ENCODE assay signal across 8 mouse cellular contexts in the genomic region with DNA sequence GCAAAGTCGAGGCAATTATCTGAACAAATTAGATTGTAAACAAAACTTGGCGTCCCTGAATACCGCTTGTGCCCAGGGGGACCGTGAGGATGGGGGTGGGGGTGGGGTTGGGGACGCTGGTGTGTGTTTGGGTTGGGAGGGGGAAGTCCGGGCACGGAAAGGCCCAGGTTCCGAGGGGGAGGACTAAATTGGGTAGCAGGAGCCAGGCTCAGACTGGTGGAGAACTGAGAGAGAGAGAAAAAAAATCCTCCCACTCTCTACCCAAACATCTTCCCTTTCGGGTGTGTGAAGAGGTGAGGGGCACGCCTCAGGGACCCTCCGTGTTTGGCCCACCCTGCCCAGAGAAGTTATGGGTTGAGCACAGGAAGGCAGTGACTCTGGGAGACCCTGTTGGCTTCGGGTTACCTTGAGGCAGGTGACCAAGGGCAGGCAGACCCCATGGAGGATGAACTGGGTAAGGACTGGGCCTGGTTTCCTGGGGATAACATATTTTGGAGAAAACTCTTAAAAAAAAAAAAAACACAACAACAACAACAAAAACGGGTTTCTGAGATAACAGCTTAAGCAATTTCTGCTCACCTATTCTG. TPM values are rescaled to one million over a fixed set of nuclear protein-coding genes. Genes with fewer than 3 reads are reported as not detected.
DNase-seq lines count a peak whose midpoint lies in the region; ATAC-seq and TF ChIP-seq lines count a peak whose summit lies in the region.

No protein-coding gene starts in this region.

- H3K27ac ChIP-seq in kidney, adult 2 months (ENCODE audit: insufficient read depth, low read depth, low read length): no peak overlapping the region
- no peak overlapping the region for H3K27ac ChIP-seq in hindbrain, postnatal 0 days
- H3K27ac ChIP-seq in midbrain, postnatal 0 days (ENCODE audit: low read depth, low read length): no peak overlapping the region

- no peaks in the 10 kb centered on the region for H3K27me3 ChIP-seq in kidney, adult 2 months (replicated peaks; ENCODE audit: control insufficient read depth, insufficient read depth, low read length)
- H3K27me3 ChIP-seq in hindbrain, postnatal 0 days (ENCODE audit: insufficient read depth, low read length): 0 out of 2 replicates have a peak, but pooled peaks cover 3% of the 10 kb centered on the region
- H3K27me3 ChIP-seq in midbrain, postnatal 0 days (ENCODE audit: insufficient read depth, low read length): peaks cover 10% of the 10 kb centered on the region; the same call in 1 of the 2 replicates

- peak overlapping the region; percentile 98 for H3K4me3 ChIP-seq in kidney, adult 2 months (ENCODE audit: insufficient read depth, low read depth, low read length)
- peak overlapping the region; percentile 82 for H3K4me3 ChIP-seq in hindbrain, postnatal 0 days (ENCODE audit: low read length)
- peak overlapping the region; percentile 86 for H3K4me3 ChIP-seq in midbrain, postnatal 0 days (ENCODE audit: low read depth, low read length)

- peak; percentile 1; the same call in 1 of the 2 replicates for ATAC-seq in hindbrain, postnatal 0 days
- no peak for ATAC-seq in midbrain, postnatal 0 days (ENCODE audit: low FRiP score)
- ATAC-seq in cerebellum, adult (ENCODE audit: insufficient number of reproducible peaks, low FRiP score, low TSS enrichment): no peak

- H3K9ac ChIP-seq in hindbrain, postnatal 0 days (replicated peaks; ENCODE audit: low read length): 0 out of 2 replicates have a peak overlapping the region, but pooled peaks have one; percentile 64
- H3K9ac ChIP-seq in midbrain, postnatal 0 days (replicated peaks; ENCODE audit: low read length, poor library complexity, severe bottlenecking): peak overlapping the region; percentile 24; the same call in 1 of the 2 replicates

- no peaks in the 10 kb centered on the region for H3K4me1 ChIP-seq in kidney, adult 2 months (ENCODE audit: control insufficient read depth, insufficient read depth, low read length)
- H3K4me1 ChIP-seq in hindbrain, postnatal 0 days (ENCODE audit: insufficient read depth, low read length): no peaks in the 10 kb centered on the region
- H3K4me1 ChIP-seq in midbrain, postnatal 0 days (ENCODE audit: insufficient read depth, low read length): peaks cover 5% of the 10 kb centered on the region

- DNase-seq in kidney, adult 2 months: no peak
- DNase-seq in kidney, postnatal 25 days: no peak
- DNase-seq in T-cell, adult 2 months (ENCODE audit: low spot score): peak; percentile 22
- DNase-seq in hindbrain, postnatal 0 days (ENCODE audit: low spot score): no peak
- no peak for DNase-seq in midbrain, postnatal 0 days (ENCODE audit: low spot score)
- no peak for DNase-seq in spleen, adult 12 weeks (ENCODE audit: low spot score)
- DNase-seq in thymus, postnatal 10 days (ENCODE audit: low spot score in 2 of 2): no peak

- H3K4me2 ChIP-seq in hindbrain, postnatal 0 days (ENCODE audit: low read depth, low read length): peak overlapping the region; percentile 94
- peak overlapping the region; percentile 100 for H3K4me2 ChIP-seq in midbrain, postnatal 0 days (ENCODE audit: low read depth, low read length, poor library complexity, severe bottlenecking)

- WGBS in kidney, adult 2 months: 18% methylated on average over 13 of the region's 13 CpGs
- 5% methylated on average over 13 of the region's 13 CpGs for WGBS in hindbrain, postnatal 0 days
- 2% methylated on average over 12 of the region's 13 CpGs for WGBS in midbrain, postnatal 0 days

- H3K9me3 ChIP-seq in hindbrain, postnatal 0 days (ENCODE audit: low read length): no peaks in the 10 kb centered on the region
- no peaks in the 10 kb centered on the region for H3K9me3 ChIP-seq in midbrain, postnatal 0 days (ENCODE audit: low read length)

- TF ChIP-seq CTCF in kidney, adult 2 months (conservative IDR thresholded peaks at IDR 0.05; ENCODE audit: insufficient read depth, insufficient read length, low read depth, low read length): no peak
- no peak for TF ChIP-seq CTCF in hindbrain, postnatal 0 days (IDR thresholded peaks at IDR 0.05; ENCODE audit: low read depth)
- TF ChIP-seq CTCF in midbrain, postnatal 0 days (IDR thresholded peaks at IDR 0.05): no peak

- TF ChIP-seq POLR2A in kidney, adult 2 months (IDR thresholded peaks at IDR 0.05; ENCODE audit: low read depth, low read length): no peak

- H3K36me3 ChIP-seq in kidney, adult 2 months (ENCODE audit: control insufficient read depth, insufficient read depth, low read length): no peaks in the 10 kb centered on the region
- no peaks in the 10 kb centered on the region for H3K36me3 ChIP-seq in hindbrain, postnatal 0 days (ENCODE audit: insufficient read depth, low read length)
- H3K36me3 ChIP-seq in midbrain, postnatal 0 days (ENCODE audit: insufficient read depth, low read length): no peaks in the 10 kb centered on the region

RNA-seq across cellular contexts. Expression of a gene that starts 1.0 kb away (rescaled TPM):
- 23.5 and 27.4 TPM in 2 replicates for polyA plus RNA-seq in kidney, adult 2 months (2012; rRNA removed)
- total RNA-seq in hindbrain, postnatal 0 days (2014; rRNA removed): 109 and 128 TPM in 2 replicates
- polyA plus RNA-seq in hindbrain, postnatal 0 days (2015; fragmentation: Nextera tagmentation; extraction: Ambion mirVana): 29.3 and 31.3 TPM in 2 replicates
- 129 and 200 TPM in 2 replicates for total RNA-seq in midbrain, postnatal 0 days (2014; rRNA removed)
- 50.8 and 55.4 TPM in 2 replicates for polyA plus RNA-seq in midbrain, postnatal 0 days (2015; fragmentation: Nextera tagmentation; extraction: Ambion mirVana)
